Mouse (Mus musculus) kidney, adult 2 months (tissue): ENCODE results near the gene Bcat1. TPM values are rescaled to one million over a fixed set of nuclear protein-coding genes. Genes with fewer than 3 reads are reported as not detected.
"Not testable (repeated sequence)": the region's sequence is repeated elsewhere in the genome, so short reads cannot be mapped to it uniquely, and the experiment has no call there.

Experiments used
- DNase-seq: peaks from one replicate; pipeline ENCODE4 v3.0.0; 2021
- H3K27ac ChIP-seq: fragments of 200-500 bp; 2 replicates; pipeline ENCODE4 v1.5.1; 2012; ENCODE audit warnings: low read depth, low read length, control low read depth, inconsistent platforms; ENCODE audit not compliant: insufficient read depth
- H3K27me3 ChIP-seq: fragments of 200-500 bp; replicated peaks from 2 replicates; pipeline ENCODE4 v1.6.1; 2012; ENCODE audit warnings: mild to moderate bottlenecking, moderate library complexity, low read length, inconsistent platforms; ENCODE audit not compliant: control insufficient read depth, insufficient read depth
- H3K36me3 ChIP-seq: fragments of 200-500 bp; 2 replicates; pipeline ENCODE4 v1.6.1; 2012; ENCODE audit warnings: mild to moderate bottlenecking, moderate library complexity, low read length, inconsistent platforms; ENCODE audit not compliant: control insufficient read depth, insufficient read depth
- H3K4me1 ChIP-seq: fragments of 200-500 bp; 2 replicates; pipeline ENCODE4 v1.6.1; 2011; ENCODE audit warnings: low read length; ENCODE audit not compliant: control insufficient read depth, insufficient read depth
- H3K4me3 ChIP-seq: fragments of 200-500 bp; 2 replicates; pipeline ENCODE4 v1.5.1; 2011; ENCODE audit warnings: mild to moderate bottlenecking, low read depth, low read length, control low read depth; ENCODE audit not compliant: insufficient read depth
- CTCF ChIP-seq: fragments of 200-500 bp; conservative IDR thresholded peaks from 2 replicates; pipeline ENCODE4 v1.5.1; 2011; ENCODE audit warnings: low read depth, mild to moderate bottlenecking, control low read depth, low read length, moderate library complexity, mixed read lengths; ENCODE audit not compliant: insufficient read depth, insufficient read length
- POLR2A ChIP-seq: fragments of 200-500 bp; IDR thresholded peaks from one replicate; pipeline ENCODE4 v1.6.1; 2011; ENCODE audit warnings: low read depth, low read length, control low read depth
- WGBS: fragments of 180-500 bp; shearing (Covaris S2); methylation state at CpG from one replicate; pipeline ENCODE4 v1.1.7; 2018; 5-methylcytosine and 5-hydroxymethylcytosine counted together
- polyA plus RNA-seq: library from polyadenylated mRNA; depleted of rRNA; stranded (reverse); fragments of >200 nt; gene quantifications from 2 replicates; pipeline ENCODE4 v1.2.3, GENCODE M21; 2012

Gene Bcat1
- polyA plus RNA-seq, 1 experiment = 10.2 TPM

DNA sequence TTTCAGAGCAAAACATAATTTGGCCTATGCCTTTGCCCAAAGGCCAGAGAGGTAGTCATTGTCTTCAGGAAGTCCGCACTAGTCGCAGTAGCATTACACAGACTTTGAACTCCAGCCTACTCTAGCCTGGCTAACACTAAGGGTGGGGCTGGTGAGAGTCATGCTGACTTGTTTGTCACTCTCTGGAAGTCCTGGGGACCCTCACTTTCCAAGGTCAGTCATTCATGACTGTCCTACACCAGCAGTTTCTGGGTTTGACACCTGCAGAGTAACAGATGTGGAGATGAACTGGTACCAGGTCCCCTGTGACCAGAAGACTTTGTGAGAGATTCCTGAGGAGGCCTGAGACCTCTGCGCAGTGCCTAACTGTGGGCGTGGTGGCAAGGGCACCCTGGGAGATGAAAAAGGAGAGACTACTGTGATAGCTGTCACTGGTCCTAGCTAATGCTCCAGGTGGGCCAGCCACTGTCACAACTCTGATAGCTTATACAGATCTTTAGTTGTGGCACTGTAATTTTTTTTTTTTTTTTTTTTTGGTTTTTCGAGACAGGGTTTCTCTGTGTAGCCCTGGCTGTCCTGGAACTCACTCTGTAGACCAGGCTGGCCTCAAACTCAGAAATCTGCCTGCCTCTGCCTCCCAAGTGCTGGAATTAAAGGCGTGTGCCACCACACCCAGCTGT, 30.3 kb upstream of the Bcat1 start:
- no peaks in the 10 kb centered on the region for H3K36me3 ChIP-seq
- WGBS = 90% methylated on average over 6 of the region's 6 CpGs
- H3K4me3 ChIP-seq = no peak overlapping the region
- H3K4me1 ChIP-seq = no peaks in the 10 kb centered on the region
- H3K27ac ChIP-seq = no peak overlapping the region
- H3K27me3 ChIP-seq = no peaks in the 10 kb centered on the region
- TF ChIP-seq POLR2A = no peak
- TF ChIP-seq CTCF = no peak
- no peak for DNase-seq

DNA sequence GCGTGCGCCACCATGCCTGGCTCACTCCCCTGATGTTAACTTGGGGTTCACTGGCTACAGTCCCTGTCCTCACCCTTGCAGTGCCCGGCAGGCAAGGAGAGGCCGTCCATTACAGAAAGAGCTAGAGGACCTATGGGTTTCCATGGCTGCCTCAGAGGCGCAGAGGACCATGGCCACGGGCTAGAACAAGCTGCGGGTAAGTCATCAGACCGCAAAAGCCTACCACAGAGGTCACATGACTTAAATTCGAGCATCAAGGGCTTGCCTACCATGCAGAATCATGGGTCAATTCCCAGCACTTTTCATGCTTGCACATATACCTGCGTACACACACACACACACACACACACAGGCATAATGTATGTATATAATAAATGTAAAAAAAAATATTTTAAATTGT, 29.5 kb upstream of the Bcat1 start:
- DNase-seq = no peak
- TF ChIP-seq POLR2A = no peak
- Histone ChIP-seq H3K27me3 (no peaks in the 10 kb centered on the region), H3K36me3 (no peaks in the 10 kb centered on the region), H3K27ac (no peak overlapping the region), H3K4me1 (no peaks in the 10 kb centered on the region), H3K4me3 (no peak overlapping the region)
- WGBS = 93% methylated on average over 10 of the region's 10 CpGs

- no peaks in the 10 kb centered on the region for H3K4me1 ChIP-seq
- no peak overlapping the region for H3K27ac ChIP-seq
- H3K27me3 ChIP-seq = no peaks in the 10 kb centered on the region
- H3K36me3 ChIP-seq = no peaks in the 10 kb centered on the region
- no peak overlapping the region for H3K4me3 ChIP-seq
- WGBS = 67% methylated on average over 10 of the region's 10 CpGs
- DNase-seq = no peak
- no peak for TF ChIP-seq CTCF
These were observed 28.4 kb upstream of the Bcat1 start for GRCm38 (mm10) chr6:145104241-145104939.

GRCm38 (mm10) chr6:145100923-145101322, 24.9 kb upstream of the Bcat1 start:
- H3K27ac ChIP-seq = 0 out of 2 replicates have a peak overlapping the region, but pooled peaks have one; percentile 37

GRCm38 (mm10) chr6:145094431-145094830, 18.4 kb upstream of the Bcat1 start:
- no peaks in the 10 kb centered on the region for H3K4me1 ChIP-seq
- no peak for TF ChIP-seq POLR2A
- no peak for TF ChIP-seq CTCF
- H3K4me3 ChIP-seq = no peak overlapping the region
- no peaks in the 10 kb centered on the region for H3K36me3 ChIP-seq
- no peak for DNase-seq
- H3K27ac ChIP-seq = no peak overlapping the region
- 70% methylated on average over 4 of the region's 4 CpGs for WGBS
- H3K27me3 ChIP-seq = no peaks in the 10 kb centered on the region; the same call in 1 of the 2 replicates

More at GRCm38 (mm10) chr6:145100923-145101322, 24.9 kb upstream of the Bcat1 start:
- Histone ChIP-seq H3K4me1 (no peaks in the 10 kb centered on the region), H3K4me3 (no peak overlapping the region), H3K36me3 (no peaks in the 10 kb centered on the region), H3K27me3 (no peaks in the 10 kb centered on the region)
- no peak for DNase-seq
- no peak for TF ChIP-seq POLR2A
- no peak for TF ChIP-seq CTCF
- 58% methylated on average over 9 of the region's 9 CpGs for WGBS

DNA sequence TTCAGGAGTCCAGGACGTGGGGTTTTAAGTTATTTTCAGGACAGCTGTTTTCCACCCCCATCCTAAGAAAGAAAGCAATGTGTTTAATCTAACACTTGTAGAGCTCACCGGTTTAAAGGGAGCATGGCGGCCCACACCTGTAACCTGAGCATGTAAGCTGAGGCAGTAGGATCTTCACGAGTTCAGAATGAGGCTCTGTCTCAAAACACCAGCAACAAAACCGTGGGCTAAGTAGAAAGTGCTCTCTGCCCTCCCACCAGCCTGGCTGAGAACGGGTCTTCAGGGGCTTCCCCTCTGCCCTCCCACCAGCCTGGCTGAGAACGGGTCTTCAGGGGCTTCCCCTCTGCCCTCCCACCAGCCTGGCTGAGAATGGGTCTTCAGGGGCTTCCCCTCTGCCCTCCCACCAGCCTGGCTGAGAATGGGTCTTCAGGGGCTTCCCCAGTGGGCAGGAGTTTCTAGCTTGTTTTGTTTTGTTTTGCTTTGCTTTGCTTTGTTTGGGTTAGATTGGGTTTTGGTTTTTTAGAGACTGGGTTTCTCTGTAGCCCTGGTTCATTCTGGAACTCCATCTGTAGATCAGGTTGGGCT, 17.1 kb upstream of the Bcat1 start:
- 56% methylated on average over 7 of the region's 7 CpGs for WGBS
- not testable (repeated sequence) for H3K27ac ChIP-seq, H3K27me3 ChIP-seq, H3K36me3 ChIP-seq, DNase-seq, H3K4me1 ChIP-seq, H3K4me3 ChIP-seq

- Histone ChIP-seq H3K27me3 (no peaks in the 10 kb centered on the region; the same call in 1 of the 2 replicates), H3K27ac (no peak overlapping the region), H3K4me3 (no peak overlapping the region), H3K4me1 (no peaks in the 10 kb centered on the region), H3K36me3 (no peaks in the 10 kb centered on the region)
- no peak for TF ChIP-seq POLR2A
- 72% methylated on average over 7 of the region's 7 CpGs for WGBS
- no peak for DNase-seq
These were observed 16.0 kb upstream of the Bcat1 start for GRCm38 (mm10) chr6:145091998-145092397.
